Mouse (Mus musculus) spleen, postnatal 36 days (tissue): Measurements from ENCODE around the gene Tec.
A peak's percentile ranks its signal among the peaks of the same experiment; 100 is the strongest.

Experiments used
- DNase-seq, 2 experiments: peaks; one replicate each; pipeline ENCODE4 v3.0.0; 2022; ENCODE audit warnings: low spot score in 2 of 2, mixed read lengths in 1 of 2

The Tec gene

GRCm38 (mm10) chr5:72868091-72868875 lies at the start of gene Tec:
TSS of gene Tec (minus strand) at chr5:72868483.
- peak; percentile 90 to 93 for DNase-seq

- DNase-seq: no peak
These were observed 48.6 kb upstream of the Tec start for GRCm38 (mm10) chr5:72916851-72917250.

GRCm38 (mm10) chr5:72916048-72916447 lies 47.8 kb upstream of the Tec start:
- DNase-seq: no peak

DNA sequence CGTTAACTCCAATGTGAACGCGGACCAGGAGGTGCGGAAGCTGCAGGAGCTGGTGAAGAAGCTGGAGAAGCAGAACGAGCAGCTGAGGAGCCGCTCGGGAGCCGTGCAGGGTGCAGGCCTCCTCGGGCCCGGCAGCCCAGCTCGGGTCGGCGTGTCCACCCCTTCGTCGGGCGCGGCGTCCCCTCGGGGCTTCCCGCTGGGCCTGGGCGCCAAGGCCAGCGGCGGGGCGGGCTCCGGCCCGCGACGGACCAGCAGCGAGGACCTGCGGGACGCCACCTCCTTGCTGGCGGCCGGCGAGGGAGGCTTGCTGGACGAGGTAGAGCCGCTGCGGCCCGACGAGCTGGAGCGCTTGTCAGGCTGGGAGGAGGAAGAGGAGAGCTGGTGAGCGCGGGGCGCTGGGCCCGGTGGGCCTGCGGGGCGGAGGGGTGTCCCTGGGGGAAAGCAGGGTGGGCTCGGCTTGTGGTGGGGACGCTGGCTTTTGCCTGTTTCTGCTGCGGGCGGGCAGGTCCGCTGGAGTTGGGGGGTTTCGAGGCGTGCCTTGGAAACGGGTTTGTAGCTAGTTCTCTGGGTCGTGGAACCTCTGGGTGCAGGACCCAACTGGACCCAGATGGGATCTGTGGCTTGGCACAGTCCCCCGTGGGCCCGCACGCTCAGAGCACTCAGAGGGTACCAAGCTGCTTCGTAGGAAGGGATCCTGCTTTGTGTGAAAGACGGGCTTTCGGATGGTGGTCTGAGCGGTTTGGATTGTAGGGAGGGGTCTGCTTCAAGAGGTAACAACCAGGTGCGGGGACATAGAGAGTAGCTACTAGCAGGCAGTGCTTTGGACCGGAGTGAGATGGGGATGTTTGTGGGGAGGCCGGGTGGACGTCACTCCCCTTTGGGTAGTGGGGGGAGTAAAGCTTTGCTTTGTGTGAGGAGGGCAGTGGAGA lies 46.6 kb upstream of the Tec start:
- DNase-seq: peak; percentile 22 to 32

DNA sequence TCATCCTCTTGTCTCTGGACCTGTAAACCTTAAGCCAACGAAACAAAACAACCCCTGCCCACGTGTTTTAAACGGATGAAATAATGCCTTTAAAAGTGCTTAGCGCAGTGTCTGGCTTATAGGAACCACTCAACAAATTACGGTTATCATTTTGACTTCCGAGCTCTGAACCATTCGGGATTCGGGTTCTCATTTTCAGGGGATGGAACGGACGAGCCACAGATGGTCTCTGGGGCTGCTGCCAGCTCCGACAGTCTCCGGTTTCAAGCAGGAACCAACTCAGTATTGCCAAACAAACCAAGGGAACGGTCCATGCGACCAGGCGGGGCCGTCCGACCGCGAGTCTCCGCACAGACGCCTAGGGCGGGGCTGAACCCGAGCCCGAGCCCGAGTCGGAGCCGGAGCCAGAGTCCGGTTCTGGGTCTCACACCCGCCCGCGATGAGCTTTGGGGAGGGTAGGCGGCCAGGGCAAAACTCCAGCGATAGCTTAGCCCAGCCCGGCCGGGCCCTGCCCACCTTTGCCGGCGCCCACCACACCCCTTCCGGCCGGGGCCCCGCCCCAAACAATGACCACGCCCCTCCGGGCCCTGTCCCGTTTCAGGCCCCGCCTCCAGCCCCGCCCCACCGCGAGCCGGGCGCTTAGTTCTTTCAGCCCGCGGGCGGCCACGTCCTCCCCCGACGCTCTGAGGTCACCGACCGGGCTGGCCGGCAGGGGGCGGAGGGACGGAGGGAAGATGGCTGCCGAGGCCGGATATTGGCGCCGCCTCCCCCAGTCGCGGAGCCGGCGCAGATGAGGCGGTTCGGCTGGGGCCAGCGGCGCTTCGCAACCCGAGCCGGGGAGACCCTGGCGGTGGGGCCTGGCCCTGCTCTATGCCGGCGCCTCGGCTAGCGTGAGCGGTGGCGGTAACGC lies 45.6 kb upstream of the Tec start, which contains the start of gene Slain2:
Slain2 (plus strand) TSS at position 657 of the 910 bp plus-strand sequence.
- DNase-seq: peak; percentile 98

- no peak for DNase-seq
These were observed 43.0 kb upstream of the Tec start for GRCm38 (mm10) chr5:72911284-72911683.

- no peak for DNase-seq
These were observed 42.1 kb upstream of the Tec start for GRCm38 (mm10) chr5:72910373-72910772.

DNA sequence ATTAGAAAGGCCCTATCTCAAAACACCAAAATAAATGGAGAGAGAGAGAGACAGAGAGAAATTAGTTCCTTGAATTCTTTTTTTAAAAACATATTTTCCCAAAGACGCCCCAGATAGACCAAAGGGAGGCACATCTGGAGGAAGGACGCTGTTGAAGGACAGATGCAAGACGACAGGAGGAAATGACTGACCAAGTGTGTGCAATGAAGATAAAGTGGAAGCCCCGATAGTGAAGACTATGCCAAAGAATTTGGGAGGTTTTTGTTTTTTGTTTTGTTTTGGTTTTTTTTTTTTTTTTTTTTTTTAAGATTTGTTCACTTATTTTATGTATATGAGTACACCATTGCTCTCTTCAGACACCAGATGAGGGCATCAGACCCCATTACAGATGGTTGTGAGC lies 41.1 kb upstream of the Tec start:
- DNase-seq: no peak

- no peak for DNase-seq
These were observed 40.1 kb upstream of the Tec start for GRCm38 (mm10) chr5:72908324-72908936.

GRCm38 (mm10) chr5:72907402-72907801 lies 39.1 kb upstream of the Tec start:
- DNase-seq: no peak

DNA sequence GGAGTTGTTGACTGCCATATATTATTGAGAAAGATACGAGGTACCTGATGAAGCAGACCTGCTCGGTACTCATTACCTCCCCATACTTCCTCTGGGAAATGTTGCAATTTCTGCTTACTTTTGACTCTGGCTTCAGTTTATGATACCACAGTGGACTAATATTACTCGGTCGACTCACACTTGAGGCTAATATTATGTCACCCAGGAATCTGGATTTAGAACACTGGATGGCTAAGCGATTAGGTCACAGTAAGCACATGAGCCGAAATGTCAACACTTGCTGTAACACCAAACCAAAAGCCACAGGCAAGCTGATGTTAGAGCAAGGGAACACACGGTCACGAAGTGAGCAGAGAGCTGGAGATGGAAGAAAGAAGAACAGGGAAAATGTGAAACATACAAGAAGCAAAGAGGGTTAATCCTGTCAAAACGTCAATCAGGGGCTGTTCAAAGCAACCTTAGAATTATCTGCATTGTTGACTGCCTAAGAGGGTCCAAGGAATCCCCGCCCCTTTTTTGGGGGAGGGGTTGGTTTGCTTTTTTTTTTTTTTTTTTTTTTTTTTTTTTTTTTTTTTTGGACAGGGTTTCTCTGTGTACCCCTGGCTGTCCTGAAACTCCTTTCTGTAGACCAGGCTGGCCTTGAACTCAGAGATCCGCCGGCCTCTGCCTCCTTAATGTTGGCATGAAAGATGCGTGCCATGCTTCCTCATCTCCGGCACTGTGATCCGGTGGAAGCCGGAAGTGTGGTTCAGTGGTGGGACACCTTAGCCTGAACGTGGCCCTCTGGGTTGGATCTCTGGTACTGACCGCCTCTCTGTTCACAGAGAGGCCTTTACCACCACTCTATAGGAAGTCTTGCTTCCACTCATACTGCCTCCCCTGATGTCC lies 36.9 kb upstream of the Tec start:
- no peak for DNase-seq

- no peak for DNase-seq
These were observed 34.7 kb upstream of the Tec start for GRCm38 (mm10) chr5:72902876-72903516.

DNA sequence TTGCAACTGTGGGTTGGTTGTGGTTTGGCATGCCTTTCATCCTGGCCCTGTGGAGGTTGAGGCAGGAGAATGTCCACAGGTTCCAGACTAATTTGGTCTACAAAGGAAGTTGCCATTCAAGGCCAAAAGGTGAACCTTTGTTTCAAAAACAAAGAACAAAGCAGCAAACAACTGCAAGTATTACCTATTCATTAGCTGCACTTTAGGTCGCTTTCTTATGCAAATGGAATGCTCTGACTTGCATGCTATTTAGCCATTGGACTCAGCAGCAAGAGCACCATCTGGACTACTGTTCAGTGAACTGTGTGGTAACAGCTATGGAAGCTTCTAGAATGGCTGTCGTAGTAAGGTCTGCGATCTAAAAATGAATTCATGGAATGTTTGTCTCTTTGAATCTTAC lies 34.0 kb upstream of the Tec start:
- no peak for DNase-seq

- no peak for DNase-seq
These were observed 33.6 kb upstream of the Tec start for GRCm38 (mm10) chr5:72901866-72902265.

- no peak for DNase-seq
These were observed 31.0 kb upstream of the Tec start for GRCm38 (mm10) chr5:72899255-72899654.

DNA sequence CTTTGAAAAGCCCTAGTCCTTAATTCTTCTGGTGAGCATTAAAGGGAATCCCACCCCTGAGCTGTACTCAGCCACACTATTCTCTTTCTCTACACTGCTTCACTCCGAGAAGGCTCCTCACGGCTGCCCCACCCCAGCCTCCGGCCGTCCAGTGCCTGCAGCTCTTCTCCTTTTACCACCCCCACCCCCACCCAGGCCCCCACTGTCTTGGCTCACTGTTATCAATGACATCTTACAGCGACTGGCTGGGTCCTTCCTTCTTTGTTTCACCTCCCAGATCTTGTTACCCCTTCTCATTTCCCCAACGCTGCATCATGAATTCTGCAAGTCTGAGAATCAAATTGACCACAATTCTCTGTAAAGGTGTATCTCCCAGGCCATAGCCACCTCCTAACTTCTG lies 29.7 kb upstream of the Tec start:
- DNase-seq: no peak

GRCm38 (mm10) chr5:72896478-72897279 lies 28.4 kb upstream of the Tec start:
- DNase-seq: no peak

GRCm38 (mm10) chr5:72895261-72895660 lies 27.0 kb upstream of the Tec start:
- DNase-seq: no peak

DNA sequence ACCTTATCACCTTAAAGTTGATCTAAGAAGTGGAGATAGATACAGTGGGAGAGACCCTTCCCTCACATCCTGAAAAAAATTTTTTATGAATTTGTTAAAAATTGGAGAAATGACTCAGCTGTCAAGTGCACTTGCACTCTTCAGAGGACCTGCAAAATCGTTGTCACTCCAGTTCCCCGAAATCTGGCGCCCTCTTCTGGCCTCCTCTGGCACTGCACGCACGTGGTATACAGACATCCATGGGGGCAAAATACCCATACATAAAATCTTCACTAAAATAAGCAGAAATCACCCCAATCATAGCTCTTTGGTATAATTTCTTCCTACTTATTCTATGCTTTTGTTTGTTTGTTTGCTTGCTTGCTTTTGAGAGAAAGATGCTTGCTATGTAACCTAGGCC lies 25.7 kb upstream of the Tec start:
- no peak for DNase-seq
